Mouse (Mus musculus) liver, embryonic 14.5 days (tissue): ENCODE results near the gene Olfr786. TPM values are rescaled to one million over a fixed set of nuclear protein-coding genes. Genes with fewer than 3 reads are reported as not detected.

ENCODE experiments used
- ATAC-seq: fragments of 200-750 bp; cut with Nextera tagmentation; 2 replicates; pipeline ENCODE4 v1.8.0; 2017; ENCODE audit warnings: moderate number of reproducible peaks, mild to moderate bottlenecking, moderate library complexity; ENCODE audit not compliant: insufficient read depth
- DNase-seq, 3 experiments: peaks; one replicate each; pipeline ENCODE4 v3.0.0-alpha.2; 2012 to 2013; ENCODE audit warnings: low read depth in 3 of 3, low spot score in 3 of 3
- H3K27ac ChIP-seq: fragments of 300-500 bp; sonication (generic); 2 replicates; pipeline ENCODE4 v1.5.1; 2014; ENCODE audit warnings: moderate library complexity, mild to moderate bottlenecking, control low read depth, inconsistent platforms
- H3K27me3 ChIP-seq: fragments of 300-500 bp; sonication (generic); 2 replicates; pipeline ENCODE4 v1.6.1; 2014; ENCODE audit warnings: mild to moderate bottlenecking, low read length, moderate library complexity; ENCODE audit not compliant: control insufficient read depth, insufficient read depth
- H3K36me3 ChIP-seq: fragments of 300-500 bp; sonication (generic); replicated peaks from 2 replicates; pipeline ENCODE4 v1.6.1; 2014; ENCODE audit warnings: low read depth; ENCODE audit not compliant: control insufficient read depth, insufficient read depth
- H3K4me1 ChIP-seq, 2 experiments: fragments of 200-500 bp in 1 of 2; fragments of 300-500 bp in 1 of 2; sonication (generic) in 1 of 2; replicated peaks; 2 replicates each; pipeline ENCODE4 v1.6.1; 2012 to 2014; ENCODE audit warnings: antibody characterized with exemption in 1 of 2, inconsistent platforms in 1 of 2, low read length in 1 of 2; ENCODE audit not compliant: control insufficient read depth in 2 of 2, insufficient read depth in 2 of 2
- H3K4me2 ChIP-seq: fragments of 300-500 bp; sonication (generic); 2 replicates; pipeline ENCODE4 v1.6.1; 2014; ENCODE audit warnings: low read depth, mild to moderate bottlenecking, control low read depth, moderate library complexity
- H3K4me3 ChIP-seq, 2 experiments: fragments of 200-500 bp in 1 of 2; fragments of 300-500 bp in 1 of 2; sonication (generic) in 1 of 2; 2 replicates each; pipeline ENCODE4 v1.5.1; 2012 to 2014; ENCODE audit warnings: low read depth in 2 of 2, low read length in 2 of 2, mild to moderate bottlenecking in 2 of 2, control low read depth in 1 of 2, inconsistent platforms in 1 of 2, moderate library complexity in 1 of 2; ENCODE audit not compliant: insufficient read depth in 1 of 2
- H3K9ac ChIP-seq: fragments of 300-500 bp; sonication (generic); replicated peaks from 2 replicates; pipeline ENCODE4 v1.6.1; 2014; ENCODE audit warnings: mild to moderate bottlenecking, control low read depth, moderate library complexity
- H3K9me3 ChIP-seq: fragments of 300-500 bp; sonication (generic); 2 replicates; pipeline ENCODE4 v1.6.1; 2016; ENCODE audit warnings: low read length, mixed read lengths; ENCODE audit not compliant: control insufficient read depth
- CTCF ChIP-seq: IDR thresholded peaks from 2 replicates; pipeline ENCODE4 v1.5.1; 2016; ENCODE audit warnings: antibody characterized with exemption, low read depth, control low read depth
- EP300 ChIP-seq: IDR thresholded peaks from 2 replicates; pipeline ENCODE4 v1.6.1; 2016; ENCODE audit warnings: antibody characterized with exemption, low read depth
- WGBS: fragments of 180-500 bp; shearing (Covaris S2); extraction: QIAGEN DNeasy Blood & Tissue Kit; methylation state at CpG from one replicate; pipeline ENCODE4 v1.1.7; 2014; ENCODE audit not compliant: insufficient replicate concordance; 5-methylcytosine and 5-hydroxymethylcytosine counted together
- polyA plus RNA-seq, 2 experiments: library from polyadenylated mRNA; depleted of rRNA in 1 of 2; stranded (reverse) in 1 of 2; unstranded in 1 of 2; fragments of >200 nt; fragmentation: Nextera tagmentation in 1 of 2; extraction: Ambion mirVana in 1 of 2; gene quantifications; 2 replicates each; pipeline versions ENCODE4 v1.2.1 to v1.2.3; 2012 to 2014

Olfr786 gene
- not detected in 2 replicates for polyA plus RNA-seq (2012; rRNA removed)
- polyA plus RNA-seq (2014; fragmentation: Nextera tagmentation; extraction: Ambion mirVana) = not detected in 2 replicates

DNA sequence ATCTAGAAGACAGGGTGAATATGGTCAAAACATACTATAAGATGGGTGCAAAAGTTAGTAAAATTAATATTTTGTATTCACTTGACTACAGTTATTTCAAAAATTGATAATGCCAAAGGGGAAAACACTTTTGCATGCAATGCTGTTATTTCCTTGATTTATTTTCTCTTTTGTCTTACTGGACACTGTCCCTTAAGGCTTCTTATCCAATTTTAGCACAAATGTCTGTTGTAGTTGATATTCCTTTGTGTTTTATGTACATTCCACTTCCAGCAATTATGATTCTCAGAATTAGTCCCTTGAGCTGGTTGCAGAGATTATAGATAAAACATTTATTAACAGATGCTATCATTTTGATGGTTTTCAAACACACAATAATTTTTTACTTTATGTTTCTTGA is at the start of gene Olfr786:
Gene Olfr786 (plus strand): TSS at position 301 of the 400 bp plus-strand sequence.
- Histone ChIP-seq H3K27me3 (no peaks in the 10 kb centered on the region), H3K4me3 (no peak within 1 kb of the TSS), H3K9me3 (no peaks in the 10 kb centered on the region), H3K9ac (no peak within 1 kb of the TSS), H3K27ac (no peak within 1 kb of the TSS), H3K4me1 (no peaks in the 10 kb centered on the region), H3K36me3 (no peaks in the 10 kb centered on the region), H3K4me2 (no peak within 1 kb of the TSS)
- ATAC-seq = no peak
- TF ChIP-seq EP300 (no peak), CTCF (no peak)
- DNase-seq = no peak

DNA sequence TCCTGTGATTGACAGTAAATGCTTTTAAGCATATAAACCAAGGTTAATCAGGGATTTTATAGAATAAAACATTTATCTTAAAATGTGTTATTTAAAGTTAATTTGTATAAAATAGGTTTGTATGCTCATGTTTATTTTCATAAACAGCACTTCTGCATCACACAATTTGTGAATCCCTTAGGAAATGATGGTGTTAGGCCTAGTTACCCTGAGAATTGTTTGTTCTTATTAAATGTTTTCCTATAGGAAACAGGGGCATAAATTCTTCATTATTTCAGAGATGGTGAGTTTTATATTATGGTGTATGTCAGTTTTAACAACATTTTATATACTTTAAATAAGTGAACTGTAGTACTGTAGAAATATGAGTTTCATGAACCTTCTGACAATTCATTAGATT is 43.3 kb upstream of the Olfr786 start, which contains the start of gene Olfr784:
Gene Olfr784 (plus strand): TSS at position 301 of the 400 bp plus-strand sequence.
- no peaks in the 10 kb centered on the region for H3K9me3 ChIP-seq
- H3K4me2 ChIP-seq = no peak within 1 kb of the TSS
- TF ChIP-seq CTCF (no peak), EP300 (no peak)
- H3K4me3 ChIP-seq = no peak within 1 kb of the TSS
- H3K27me3 ChIP-seq = no peaks in the 10 kb centered on the region
- no peak for DNase-seq
- H3K9ac ChIP-seq = no peak within 1 kb of the TSS
- ATAC-seq = no peak
- H3K27ac ChIP-seq = no peak within 1 kb of the TSS
- H3K36me3 ChIP-seq = no peaks in the 10 kb centered on the region
- no peaks in the 10 kb centered on the region for H3K4me1 ChIP-seq

DNA sequence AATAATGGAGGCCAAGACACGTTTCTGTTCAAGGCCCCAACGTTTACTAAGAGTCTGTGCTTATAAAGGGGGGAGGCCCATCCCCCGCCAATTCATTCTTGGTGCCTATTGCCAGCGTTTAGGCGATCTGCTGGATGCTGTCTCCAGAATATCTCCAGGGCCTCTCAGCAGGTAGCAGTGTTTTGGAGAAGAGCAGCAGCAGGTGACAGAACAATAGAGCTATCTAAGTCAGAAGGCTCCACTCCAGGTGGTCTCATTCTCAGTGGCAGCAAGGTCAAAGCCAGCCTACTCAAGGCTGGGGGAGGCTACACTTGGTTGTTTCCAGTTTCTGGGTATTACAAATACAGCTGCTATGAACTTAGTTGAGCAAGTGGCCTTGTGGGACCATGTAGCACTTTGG is 26.2 kb upstream of the Olfr786 start:
- 43% methylated on average over 5 of the region's 5 CpGs for WGBS
- H3K9ac ChIP-seq = no peak overlapping the region
- TF ChIP-seq CTCF = no peak
- no peak for TF ChIP-seq EP300

DNA sequence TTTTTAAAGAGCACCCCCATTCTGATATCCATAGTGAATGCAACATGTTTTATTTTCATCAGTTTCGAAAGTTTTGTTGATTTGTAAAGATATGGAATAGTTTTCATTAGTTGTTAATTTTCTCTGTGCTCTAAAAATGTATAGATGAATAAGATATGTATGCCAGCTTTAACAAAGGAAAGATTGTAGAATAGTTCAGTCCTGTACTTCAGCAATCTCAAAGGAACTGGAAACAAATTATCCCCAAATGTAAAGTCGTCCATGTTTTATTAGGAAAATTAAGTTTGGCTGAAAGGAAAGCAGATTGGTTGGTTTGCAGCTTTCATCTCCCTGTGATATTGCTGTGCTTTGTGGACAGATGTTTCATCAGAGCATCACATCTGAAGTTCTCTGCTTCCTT is 22.0 kb upstream of the Olfr786 start, which contains the start of gene Olfr785:
Gene Olfr785 (plus strand): TSS at position 301 of the 400 bp plus-strand sequence.
- no peaks in the 10 kb centered on the region for H3K9me3 ChIP-seq
- H3K36me3 ChIP-seq = no peaks in the 10 kb centered on the region
- H3K4me2 ChIP-seq = no peak within 1 kb of the TSS
- no peak within 1 kb of the TSS for H3K9ac ChIP-seq
- no peak for DNase-seq
- no peak for ATAC-seq
- H3K27ac ChIP-seq = no peak within 1 kb of the TSS
- no peaks in the 10 kb centered on the region for H3K27me3 ChIP-seq
- TF ChIP-seq CTCF (no peak), EP300 (no peak)
- H3K4me1 ChIP-seq = no peaks in the 10 kb centered on the region
- no peak within 1 kb of the TSS for H3K4me3 ChIP-seq
- WGBS = 48% methylated on average over 2 of the region's 2 CpGs

More for the DNA sequence above, 26.2 kb upstream of the Olfr786 start:
- no peak for DNase-seq
- H3K36me3 ChIP-seq = no peaks in the 10 kb centered on the region
- H3K9me3 ChIP-seq = no peaks in the 10 kb centered on the region
- H3K27ac ChIP-seq = no peak overlapping the region
- no peaks in the 10 kb centered on the region for H3K27me3 ChIP-seq
- no peak for ATAC-seq
- H3K4me1 ChIP-seq = no peaks in the 10 kb centered on the region
- H3K4me2 ChIP-seq = no peak overlapping the region
- no peak overlapping the region for H3K4me3 ChIP-seq

DNA sequence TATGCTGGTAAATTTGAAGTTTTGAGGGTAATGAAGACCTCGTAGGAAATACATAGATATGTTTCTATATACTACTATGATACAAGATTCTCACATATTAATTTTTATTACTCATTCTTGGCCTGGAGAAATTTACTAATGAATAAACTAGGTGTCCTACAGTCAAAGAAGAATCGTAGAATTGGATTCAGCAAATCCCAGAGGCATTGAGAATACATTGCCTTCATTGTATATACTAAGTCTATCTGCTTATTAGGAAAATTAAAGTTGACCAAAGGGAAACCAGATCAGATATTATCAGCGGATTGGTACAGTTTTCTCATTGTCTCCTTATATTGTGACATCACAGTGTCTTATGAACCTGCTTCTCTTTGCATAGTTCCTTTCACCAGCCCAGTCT is 34.5 kb downstream of the Olfr786 start, which contains the start of gene Olfr787:
Gene Olfr787 (plus strand): TSS at position 301 of the 400 bp plus-strand sequence.
- Histone ChIP-seq H3K36me3 (no peaks in the 10 kb centered on the region), H3K4me2 (no peak within 1 kb of the TSS), H3K9me3 (no peaks in the 10 kb centered on the region), H3K9ac (no peak within 1 kb of the TSS), H3K4me1 (no peaks in the 10 kb centered on the region), H3K4me3 (no peak within 1 kb of the TSS), H3K27me3 (no peaks in the 10 kb centered on the region), H3K27ac (no peak within 1 kb of the TSS)
- 52% methylated on average over 3 of the region's 3 CpGs for WGBS
- ATAC-seq = no peak
- DNase-seq = no peak
- TF ChIP-seq CTCF (no peak), EP300 (no peak)
